Mouse (Mus musculus) limb, embryonic 12.5 days (tissue): ENCODE results near the gene Slc6a8. TPM values are rescaled to one million over a fixed set of nuclear protein-coding genes. Genes with fewer than 3 reads are reported as not detected.

Experiments used
- ATAC-seq: fragments of 200-750 bp; cut with Nextera tagmentation; 2 replicates; pipeline ENCODE4 v1.8.0; 2017; ENCODE audit warnings: low read depth, moderate TSS enrichment; ENCODE audit not compliant: insufficient number of reproducible peaks, insufficient read depth, low FRiP score, low TSS enrichment
- H3K27ac ChIP-seq: fragments of 300-500 bp; sonication (generic); 2 replicates; pipeline ENCODE4 v1.5.1; 2016; ENCODE audit warnings: mild to moderate bottlenecking, moderate library complexity
- H3K27me3 ChIP-seq: fragments of 300-500 bp; sonication (generic); 2 replicates; pipeline ENCODE4 v1.6.1; 2016; ENCODE audit warnings: mild to moderate bottlenecking, moderate library complexity
- H3K36me3 ChIP-seq: fragments of 300-500 bp; sonication (generic); 2 replicates; pipeline ENCODE4 v1.6.1; 2016; ENCODE audit warnings: mild to moderate bottlenecking, moderate library complexity
- H3K4me1 ChIP-seq: fragments of 300-500 bp; sonication (generic); replicated peaks from 2 replicates; pipeline ENCODE4 v1.6.1; 2016
- H3K4me2 ChIP-seq: fragments of 300-500 bp; sonication (generic); 2 replicates; pipeline ENCODE4 v1.6.1; 2016; ENCODE audit warnings: mild to moderate bottlenecking, moderate library complexity
- H3K4me3 ChIP-seq: fragments of 300-500 bp; sonication (generic); replicated peaks from 2 replicates; pipeline ENCODE4 v1.5.1; 2016; ENCODE audit warnings: mild to moderate bottlenecking
- H3K9ac ChIP-seq: fragments of 300-500 bp; sonication (generic); replicated peaks from 2 replicates; pipeline ENCODE4 v1.6.1; 2016; ENCODE audit warnings: mild to moderate bottlenecking, moderate library complexity
- H3K9me3 ChIP-seq: fragments of 300-500 bp; sonication (generic); 2 replicates; pipeline ENCODE4 v1.6.1; 2016; ENCODE audit warnings: mild to moderate bottlenecking, moderate library complexity
- WGBS: fragments of 180-500 bp; shearing (Covaris S2); methylation state at CpG from one replicate; pipeline ENCODE4 v1.1.7; 2016; 5-methylcytosine and 5-hydroxymethylcytosine counted together
- polyA plus RNA-seq: library from polyadenylated mRNA; unstranded; fragments of >200 nt; fragmentation: Nextera tagmentation; extraction: Ambion mirVana; gene quantifications from 2 replicates; pipeline ENCODE4 v1.2.1, GENCODE M21; 2016

Slc6a8 gene
- polyA plus RNA-seq, 1 experiment from 2014 or later = 7.3 TPM

GRCm38 (mm10) chrX:73684156-73684555 is 11.2 kb downstream of the Slc6a8 start:
- H3K9ac ChIP-seq = no peak overlapping the region
- H3K4me2 ChIP-seq = no peak overlapping the region
- no peak for ATAC-seq
- H3K27me3 ChIP-seq = peaks cover 7% of the 10 kb centered on the region
- no peak overlapping the region for H3K4me3 ChIP-seq
- no peaks in the 10 kb centered on the region for H3K9me3 ChIP-seq
- 93% methylated on average over 2 of the region's 2 CpGs for WGBS
- peaks cover 69% of the 10 kb centered on the region for H3K36me3 ChIP-seq
- H3K27ac ChIP-seq = no peak overlapping the region
- no peaks in the 10 kb centered on the region for H3K4me1 ChIP-seq

GRCm38 (mm10) chrX:73684978-73685377 is 12.0 kb downstream of the Slc6a8 start:
- Histone ChIP-seq H3K36me3 (peaks cover 63% of the 10 kb centered on the region), H3K27me3 (peaks cover 7% of the 10 kb centered on the region), H3K4me3 (no peak overlapping the region), H3K4me2 (no peak overlapping the region), H3K4me1 (no peaks in the 10 kb centered on the region), H3K27ac (no peak overlapping the region), H3K9me3 (no peaks in the 10 kb centered on the region), H3K9ac (no peak overlapping the region)
- ATAC-seq = no peak

GRCm38 (mm10) chrX:73685629-73686028 is 12.7 kb downstream of the Slc6a8 start:
- Histone ChIP-seq H3K27me3 (peaks cover 7% of the 10 kb centered on the region), H3K4me1 (no peaks in the 10 kb centered on the region), H3K4me3 (no peak overlapping the region), H3K4me2 (no peak overlapping the region), H3K27ac (no peak overlapping the region), H3K9me3 (no peaks in the 10 kb centered on the region), H3K36me3 (peaks cover 59% of the 10 kb centered on the region), H3K9ac (no peak overlapping the region)
- no peak for ATAC-seq
- 43% methylated on average over 3 of the region's 3 CpGs for WGBS

GRCm38 (mm10) chrX:73690917-73691629 is 18.1 kb downstream of the Slc6a8 start:
- Histone ChIP-seq H3K9me3 (no peaks in the 10 kb centered on the region), H3K9ac (no peak overlapping the region), H3K4me1 (no peaks in the 10 kb centered on the region), H3K4me2 (no peak overlapping the region), H3K27ac (no peak overlapping the region), H3K36me3 (peaks cover 44% of the 10 kb centered on the region), H3K27me3 (peaks cover 7% of the 10 kb centered on the region; the same call in 1 of the 2 replicates), H3K4me3 (no peak overlapping the region)
- WGBS = 69% methylated on average over 5 of the region's 5 CpGs
- no peak for ATAC-seq

- Histone ChIP-seq H3K27ac (no peak overlapping the region), H3K9ac (no peak overlapping the region), H3K4me2 (no peak overlapping the region), H3K4me1 (no peaks in the 10 kb centered on the region), H3K27me3 (no peaks in the 10 kb centered on the region; the same call in 1 of the 2 replicates), H3K36me3 (peaks cover 34% of the 10 kb centered on the region), H3K9me3 (no peaks in the 10 kb centered on the region), H3K4me3 (no peak overlapping the region)
- WGBS = 84% methylated on average over 1 of the region's 1 CpGs
- no peak for ATAC-seq
Measured at GRCm38 (mm10) chrX:73700472-73700871, 27.5 kb downstream of the Slc6a8 start.

- Histone ChIP-seq H3K9ac (peak overlapping the region; percentile 63), H3K4me2 (peak overlapping the region; percentile 63), H3K4me3 (peak overlapping the region; percentile 53), H3K4me1 (peaks cover 19% of the 10 kb centered on the region; the same call in 1 of the 2 replicates), H3K27ac (peak overlapping the region; percentile 78), H3K36me3 (peaks cover 16% of the 10 kb centered on the region; the same call in 1 of the 2 replicates), H3K27me3 (peaks cover 23% of the 10 kb centered on the region), H3K9me3 (no peaks in the 10 kb centered on the region)
- WGBS = 28% methylated on average over 20 of the region's 21 CpGs
- ATAC-seq = peak; percentile 62
Measured at GRCm38 (mm10) chrX:73715476-73716108, 42.6 kb downstream of the Slc6a8 start.

- ATAC-seq = peak; percentile 91
- H3K27ac ChIP-seq = peak within 1 kb of the TSS; percentile 78
- WGBS = 16% methylated on average over 45 of the region's 45 CpGs
- peak within 1 kb of the TSS; percentile 53 for H3K4me3 ChIP-seq
- peaks cover 23% of the 10 kb centered on the region for H3K27me3 ChIP-seq
- H3K9me3 ChIP-seq = no peaks in the 10 kb centered on the region
- H3K4me2 ChIP-seq = peak within 1 kb of the TSS; percentile 63
- H3K36me3 ChIP-seq = peaks cover 14% of the 10 kb centered on the region; the same call in 1 of the 2 replicates
- peaks cover 19% of the 10 kb centered on the region; the same call in 1 of the 2 replicates for H3K4me1 ChIP-seq
- peak within 1 kb of the TSS; percentile 63 for H3K9ac ChIP-seq
Measured at GRCm38 (mm10) chrX:73716109-73716661, 43.2 kb downstream of the Slc6a8 start, which contains the start of the genes Bcap31 and Abcd1. Gene Bcap31, minus strand, starts transcription at chrX:73716175. Gene Abcd1, plus strand, starts transcription at chrX:73716597.

GRCm38 (mm10) chrX:73716709-73717545 is 44.0 kb downstream of the Slc6a8 start:
- Histone ChIP-seq H3K4me2 (peak overlapping the region; percentile 63), H3K4me1 (peaks cover 19% of the 10 kb centered on the region; the same call in 1 of the 2 replicates), H3K4me3 (peak overlapping the region; percentile 53), H3K27ac (peak overlapping the region; percentile 78), H3K9me3 (no peaks in the 10 kb centered on the region), H3K27me3 (peaks cover 23% of the 10 kb centered on the region), H3K9ac (peak overlapping the region; percentile 34; the same call in 1 of the 2 replicates), H3K36me3 (peaks cover 11% of the 10 kb centered on the region; the same call in 1 of the 2 replicates)
- 30% methylated on average over 30 of the region's 30 CpGs for WGBS
- ATAC-seq = peak; percentile 45

GRCm38 (mm10) chrX:73717667-73718066 is 44.7 kb downstream of the Slc6a8 start:
- no peak overlapping the region; the same call in 1 of the 2 replicates for H3K27ac ChIP-seq
- peak overlapping the region; percentile 34; the same call in 1 of the 2 replicates for H3K9ac ChIP-seq
- peaks cover 23% of the 10 kb centered on the region for H3K27me3 ChIP-seq
- WGBS = 61% methylated on average over 11 of the region's 11 CpGs
- peaks cover 5% of the 10 kb centered on the region; the same call in 1 of the 2 replicates for H3K36me3 ChIP-seq
- peak overlapping the region; percentile 63 for H3K4me2 ChIP-seq
- ATAC-seq = no peak
- H3K9me3 ChIP-seq = no peaks in the 10 kb centered on the region
- H3K4me1 ChIP-seq = peaks cover 19% of the 10 kb centered on the region; the same call in 1 of the 2 replicates
- peak overlapping the region; percentile 53 for H3K4me3 ChIP-seq

GRCm38 (mm10) chrX:73718271-73718670 is 45.3 kb downstream of the Slc6a8 start:
- 49% methylated on average over 3 of the region's 3 CpGs for WGBS
- Histone ChIP-seq H3K4me2 (peak overlapping the region; percentile 63), H3K36me3 (peaks cover 5% of the 10 kb centered on the region; the same call in 1 of the 2 replicates), H3K9ac (no peak overlapping the region), H3K27ac (peak overlapping the region; percentile 41; the same call in 1 of the 2 replicates), H3K9me3 (no peaks in the 10 kb centered on the region), H3K4me3 (no peak overlapping the region), H3K4me1 (peaks cover 19% of the 10 kb centered on the region; the same call in 1 of the 2 replicates), H3K27me3 (peaks cover 23% of the 10 kb centered on the region)
- ATAC-seq = no peak
